Mouse (Mus musculus): ENCODE measurements around the gene Rad23a. TPM values are rescaled to one million over a fixed set of nuclear protein-coding genes. Genes with fewer than 3 reads are reported as not detected.

Gene Rad23a
- polyA plus RNA-seq, 1 experiment, result 68.3 TPM

DNA sequence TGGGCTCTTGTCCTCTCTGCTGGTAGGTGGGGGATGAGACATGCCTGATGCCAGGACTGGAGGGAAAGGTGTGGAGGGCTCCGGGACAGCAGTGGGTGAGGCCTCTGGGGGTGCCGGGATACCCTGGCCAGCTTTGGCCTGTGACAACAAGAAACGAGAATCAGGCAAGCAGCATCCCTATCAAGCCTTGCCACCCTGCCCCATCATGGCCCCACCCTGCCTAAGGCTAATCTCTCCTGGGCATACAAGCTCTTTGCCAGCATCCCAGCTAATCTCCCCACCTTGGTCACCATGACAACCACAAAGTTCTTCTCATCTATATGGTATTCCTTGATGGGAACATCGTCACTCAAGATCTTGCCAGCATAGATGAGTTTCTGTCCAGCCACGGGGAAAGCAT is 2.0 kb downstream of the Rad23a start:
- Histone ChIP-seq H3K36me3 (ENCODE audit: control insufficient read depth, insufficient read depth) (peaks cover 82% of the 10 kb centered on the region), H3K79me3 (ENCODE audit: low read depth) (peaks cover 17% of the 10 kb centered on the region), H3K27me3 (ENCODE audit: control insufficient read depth, insufficient read depth, insufficient read length) (no peaks in the 10 kb centered on the region), H3K79me2 (ENCODE audit: control insufficient read depth, insufficient read depth) (peaks cover 52% of the 10 kb centered on the region), H3ac (ENCODE audit: control insufficient read depth, insufficient read length, low read depth) (no peak overlapping the region), H3K4me3 (ENCODE audit: insufficient read depth, poor library complexity, severe bottlenecking) (no peak overlapping the region)
- no peak for TF ChIP-seq MYOG (IDR thresholded peaks at IDR 0.05; ENCODE audit: control insufficient read depth, extremely low read depth, insufficient read length)
- TF ChIP-seq CEBPB (IDR thresholded peaks at IDR 0.05; ENCODE audit: low read depth), result no peak
- no peak for TF ChIP-seq USF1 (IDR thresholded peaks at IDR 0.05; ENCODE audit: low read depth)
- no peak for TF ChIP-seq MYOD1 (IDR thresholded peaks at IDR 0.05; ENCODE audit: control insufficient read depth, insufficient read length, low read depth)
- TF ChIP-seq CTCF (IDR thresholded peaks at IDR 0.05; ENCODE audit: control insufficient read depth, insufficient read depth, insufficient read length), result no peak
- TF ChIP-seq MAX (IDR thresholded peaks at IDR 0.05), result no peak
- TF ChIP-seq FOSL1 (IDR thresholded peaks at IDR 0.05; ENCODE audit: insufficient read depth, low read length, poor library complexity, severe bottlenecking), result no peak

DNA sequence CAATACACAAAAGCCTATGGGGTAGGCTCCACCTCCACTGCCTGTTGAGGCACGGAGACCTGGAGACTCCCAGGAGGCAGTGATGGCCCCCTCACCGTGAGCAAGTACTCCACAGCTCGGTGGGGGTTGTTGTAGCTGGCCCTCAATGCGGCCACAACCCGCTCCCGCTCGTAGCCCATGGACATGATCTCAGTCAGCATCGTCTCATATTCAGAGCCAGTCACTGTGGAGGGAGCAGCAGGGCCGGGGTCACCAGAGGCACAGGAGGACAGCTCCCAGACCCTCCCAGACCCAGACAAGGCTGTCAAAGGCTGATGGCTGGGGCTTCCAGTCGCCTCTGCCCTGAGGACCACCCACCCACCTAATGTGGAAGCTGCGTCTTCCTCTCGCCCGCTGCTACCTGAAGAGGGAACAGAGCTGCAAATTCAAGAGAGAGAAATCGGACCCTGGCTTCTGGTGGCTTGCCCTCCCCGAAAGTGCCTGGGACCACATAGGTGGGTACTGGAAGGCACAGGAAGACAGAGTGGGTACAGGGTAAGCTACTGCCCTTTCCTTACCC is 2.5 kb downstream of the Rad23a start:
- H3K79me2 ChIP-seq (ENCODE audit: control insufficient read depth, insufficient read depth), result peaks cover 52% of the 10 kb centered on the region
- peaks cover 82% of the 10 kb centered on the region for H3K36me3 ChIP-seq (ENCODE audit: control insufficient read depth, insufficient read depth)
- TF ChIP-seq MYOG (IDR thresholded peaks at IDR 0.05; ENCODE audit: control insufficient read depth, extremely low read depth, insufficient read length) (no peak), CEBPB (IDR thresholded peaks at IDR 0.05; ENCODE audit: low read depth) (no peak), FOSL1 (IDR thresholded peaks at IDR 0.05; ENCODE audit: insufficient read depth, low read length, poor library complexity, severe bottlenecking) (no peak), CTCF (IDR thresholded peaks at IDR 0.05; ENCODE audit: control insufficient read depth, insufficient read depth, insufficient read length) (no peak), USF1 (IDR thresholded peaks at IDR 0.05; ENCODE audit: low read depth) (no peak), MAX (IDR thresholded peaks at IDR 0.05) (no peak), MYOD1 (IDR thresholded peaks at IDR 0.05; ENCODE audit: control insufficient read depth, insufficient read length, low read depth) (no peak)
- no peak overlapping the region for H3K4me3 ChIP-seq (ENCODE audit: insufficient read depth, poor library complexity, severe bottlenecking)
- peaks cover 20% of the 10 kb centered on the region for H3K79me3 ChIP-seq (ENCODE audit: low read depth)
- no peak overlapping the region for H3ac ChIP-seq (ENCODE audit: control insufficient read depth, insufficient read length, low read depth)
- no peaks in the 10 kb centered on the region for H3K27me3 ChIP-seq (ENCODE audit: control insufficient read depth, insufficient read depth, insufficient read length)

DNA sequence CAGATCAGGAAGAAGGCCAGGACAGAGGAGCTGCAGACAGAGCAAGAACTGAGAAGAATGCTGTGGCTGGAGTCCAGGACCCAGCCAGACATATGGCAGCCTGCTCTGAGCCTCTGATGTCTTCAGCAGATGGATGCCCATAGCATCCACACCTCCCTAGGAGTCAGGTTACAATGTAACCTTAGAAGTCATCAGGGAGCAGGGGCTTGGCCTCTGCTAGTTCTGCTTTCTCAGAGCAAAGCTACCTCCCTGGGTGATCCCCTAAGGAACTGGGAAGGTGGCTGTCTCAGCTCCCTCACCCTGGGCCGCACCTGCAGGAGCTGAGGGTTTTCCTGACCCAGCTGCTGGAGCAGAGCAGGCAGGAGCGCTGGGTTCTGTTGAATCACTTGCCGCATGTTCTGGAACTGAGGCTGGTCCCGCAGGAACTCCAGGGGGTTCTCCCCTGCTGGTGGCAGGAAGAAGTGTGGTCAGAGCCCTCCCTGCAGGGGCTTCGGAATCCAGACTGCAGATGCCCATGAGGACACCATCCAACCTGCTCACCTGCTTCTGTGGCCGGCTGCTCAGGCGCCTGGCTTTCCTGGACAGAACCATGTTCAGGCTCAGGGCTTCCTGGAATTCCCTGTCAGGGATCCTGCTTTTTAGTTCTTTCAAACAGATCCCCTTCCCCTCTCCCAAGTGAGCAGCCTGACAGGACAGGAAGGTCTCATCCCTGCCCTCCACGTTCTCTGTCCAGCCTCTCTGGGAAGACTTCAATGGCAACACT is 3.1 kb downstream of the Rad23a start:
- H3K79me2 ChIP-seq (ENCODE audit: control insufficient read depth, insufficient read depth), result peaks cover 52% of the 10 kb centered on the region
- H3K27me3 ChIP-seq (ENCODE audit: control insufficient read depth, insufficient read depth, insufficient read length), result no peaks in the 10 kb centered on the region
- H3K4me3 ChIP-seq (ENCODE audit: insufficient read depth, poor library complexity, severe bottlenecking), result no peak overlapping the region
- H3K79me3 ChIP-seq (ENCODE audit: low read depth), result peaks cover 23% of the 10 kb centered on the region
- TF ChIP-seq MYOD1 (IDR thresholded peaks at IDR 0.05; ENCODE audit: control insufficient read depth, insufficient read length, low read depth) (peak; percentile 40), MYOG (IDR thresholded peaks at IDR 0.05; ENCODE audit: control insufficient read depth, extremely low read depth, insufficient read length) (no peak)
- H3K36me3 ChIP-seq (ENCODE audit: control insufficient read depth, insufficient read depth), result peaks cover 78% of the 10 kb centered on the region
- peak overlapping the region; percentile 19 for H3ac ChIP-seq (ENCODE audit: control insufficient read depth, insufficient read length, low read depth)

DNA sequence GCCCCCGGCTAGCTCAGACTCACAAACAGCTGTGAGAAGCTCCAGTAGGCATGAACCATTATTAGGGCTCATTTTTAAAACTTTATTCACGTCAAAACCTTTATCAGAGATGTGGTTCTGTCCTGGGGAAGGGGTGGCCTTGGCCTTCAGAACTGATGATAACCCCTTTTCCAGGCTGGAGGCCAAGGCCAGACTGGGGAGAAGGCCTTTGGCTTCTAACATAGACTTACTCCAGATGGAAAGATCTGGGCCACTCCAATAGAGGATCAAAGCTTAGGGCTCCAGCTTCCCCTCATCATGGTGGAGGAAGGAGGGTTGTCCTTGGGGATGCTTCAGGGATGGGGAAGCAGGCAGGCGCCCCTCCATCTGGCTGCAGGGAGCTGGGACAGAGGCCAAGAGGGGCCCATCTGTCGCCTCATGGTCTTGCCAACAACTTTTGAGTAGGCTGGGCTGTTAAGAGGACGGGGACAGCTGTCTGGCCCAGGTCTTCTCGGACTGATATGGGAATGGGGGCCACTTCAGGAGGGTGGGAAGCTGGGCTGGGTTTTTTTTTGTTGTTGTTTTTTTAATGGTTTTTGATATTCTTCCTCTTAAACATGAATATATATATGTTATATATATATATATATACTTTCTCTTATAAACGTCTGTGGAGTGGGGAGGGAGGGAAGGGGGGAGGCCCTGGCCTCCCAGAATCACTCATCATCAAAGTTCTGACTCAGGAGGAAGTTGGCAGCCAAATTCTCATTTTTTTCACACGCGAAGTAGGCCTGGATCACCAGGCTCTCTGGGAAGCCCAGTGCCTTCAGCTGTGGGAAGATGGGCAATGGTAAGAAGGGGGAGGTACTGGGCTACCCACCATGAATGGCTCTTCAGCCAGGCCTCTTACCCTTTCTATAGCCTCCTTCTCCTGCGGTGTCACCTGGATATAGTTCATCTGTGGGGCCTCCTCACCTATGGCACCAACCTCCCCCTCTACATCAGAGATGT is 5.3 kb downstream of the Rad23a start:
- Histone ChIP-seq H3ac (ENCODE audit: control insufficient read depth, insufficient read length, low read depth) (no peak overlapping the region), H3K4me3 (ENCODE audit: insufficient read depth, poor library complexity, severe bottlenecking) (no peak overlapping the region), H3K79me3 (ENCODE audit: low read depth) (peaks cover 23% of the 10 kb centered on the region), H3K79me2 (ENCODE audit: control insufficient read depth, insufficient read depth) (peaks cover 60% of the 10 kb centered on the region), H3K27me3 (ENCODE audit: control insufficient read depth, insufficient read depth, insufficient read length) (no peaks in the 10 kb centered on the region), H3K36me3 (ENCODE audit: control insufficient read depth, insufficient read depth) (peaks cover 64% of the 10 kb centered on the region)
- TF ChIP-seq CTCF (IDR thresholded peaks at IDR 0.05; ENCODE audit: control insufficient read depth, insufficient read depth, insufficient read length), result no peak
- no peak for TF ChIP-seq MYOD1 (IDR thresholded peaks at IDR 0.05; ENCODE audit: control insufficient read depth, insufficient read length, low read depth)
- no peak for TF ChIP-seq FOSL1 (IDR thresholded peaks at IDR 0.05; ENCODE audit: insufficient read depth, low read length, poor library complexity, severe bottlenecking)

DNA sequence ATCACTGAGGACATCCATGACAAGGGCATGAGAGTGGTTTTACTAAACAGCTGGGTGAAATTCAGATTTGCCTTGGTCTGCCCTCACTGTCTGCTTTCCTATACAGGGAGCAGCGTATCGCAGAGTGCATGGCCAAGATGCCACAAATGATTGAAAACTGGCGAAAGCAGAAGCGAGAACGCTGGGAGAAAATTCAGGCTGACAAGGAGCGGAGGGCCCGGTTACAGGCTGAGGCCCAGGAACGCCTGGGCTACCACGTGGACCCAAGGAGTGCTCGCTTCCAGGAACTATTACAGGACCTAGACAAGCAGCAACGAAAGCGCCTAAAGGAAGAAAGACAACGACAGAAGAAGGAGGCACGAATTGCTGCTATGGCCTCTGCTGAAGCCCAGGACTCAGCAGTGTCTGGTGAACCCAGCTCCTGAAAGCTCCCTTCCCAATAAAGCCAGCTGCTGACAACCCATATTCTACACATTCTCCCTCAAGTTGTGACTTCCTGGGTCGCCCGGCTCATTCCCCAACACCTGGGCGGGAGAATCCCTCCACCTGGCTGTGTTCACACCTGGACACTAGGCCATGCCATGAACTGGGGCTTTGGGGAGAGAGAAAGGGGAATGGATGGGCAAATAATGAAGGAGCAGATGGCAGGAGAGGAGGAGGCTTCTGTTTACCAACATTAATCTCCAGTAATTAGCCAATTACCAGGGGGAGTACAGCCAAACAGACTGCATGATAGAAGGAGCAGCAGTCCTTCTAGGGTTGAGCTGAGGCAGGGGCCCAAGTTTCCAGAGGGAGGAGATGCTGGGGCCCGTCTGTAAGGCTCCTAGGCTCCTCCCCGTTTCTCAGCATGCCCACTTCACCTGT is 6.2 kb downstream of the Rad23a start:
- peaks cover 51% of the 10 kb centered on the region for H3K79me2 ChIP-seq (ENCODE audit: control insufficient read depth, insufficient read depth)
- no peaks in the 10 kb centered on the region for H3K27me3 ChIP-seq (ENCODE audit: control insufficient read depth, insufficient read depth, insufficient read length)
- H3K79me3 ChIP-seq (ENCODE audit: low read depth), result peaks cover 14% of the 10 kb centered on the region
- no peak for TF ChIP-seq MYOG (IDR thresholded peaks at IDR 0.05; ENCODE audit: control insufficient read depth, extremely low read depth, insufficient read length)
- TF ChIP-seq FOSL1 (IDR thresholded peaks at IDR 0.05; ENCODE audit: insufficient read depth, low read length, poor library complexity, severe bottlenecking), result no peak
- TF ChIP-seq MYOD1 (IDR thresholded peaks at IDR 0.05; ENCODE audit: control insufficient read depth, insufficient read length, low read depth), result no peak
- no peak for TF ChIP-seq CEBPB (IDR thresholded peaks at IDR 0.05; ENCODE audit: low read depth)
- H3K36me3 ChIP-seq (ENCODE audit: control insufficient read depth, insufficient read depth), result peaks cover 62% of the 10 kb centered on the region
- no peak overlapping the region for H3ac ChIP-seq (ENCODE audit: control insufficient read depth, insufficient read length, low read depth)
- H3K4me3 ChIP-seq (ENCODE audit: insufficient read depth, poor library complexity, severe bottlenecking), result no peak overlapping the region

Data from C2C12 (cell line).